Mouse (Mus musculus) forebrain, postnatal 0 days (tissue): ENCODE data around the gene Ano6. TPM values are rescaled to one million over a fixed set of nuclear protein-coding genes. Genes with fewer than 3 reads are reported as not detected.

Experiments
- ATAC-seq: fragments of 200-750 bp; cut with Nextera tagmentation; 2 replicates; pipeline ENCODE4 v1.8.0; 2017; ENCODE audit warnings: mild to moderate bottlenecking, moderate library complexity
- DNase-seq: peaks from one replicate; pipeline ENCODE4 v3.0.0-alpha.2; 2015
- H3K27ac ChIP-seq: fragments of 300-500 bp; sonication (generic); 2 replicates; pipeline ENCODE4 v1.5.1; 2014; ENCODE audit warnings: low read depth, mild to moderate bottlenecking, antibody characterized with exemption, low read length, moderate library complexity, mixed read lengths
- H3K27me3 ChIP-seq: fragments of 300-500 bp; sonication (generic); 2 replicates; pipeline ENCODE4 v1.6.1; 2014; ENCODE audit warnings: mild to moderate bottlenecking, low read length, mixed read lengths; ENCODE audit not compliant: insufficient read depth
- H3K36me3 ChIP-seq: fragments of 300-500 bp; sonication (generic); 2 replicates; pipeline ENCODE4 v1.6.1; 2014; ENCODE audit warnings: mild to moderate bottlenecking, moderate library complexity; ENCODE audit not compliant: insufficient read depth
- H3K4me1 ChIP-seq: fragments of 300-500 bp; sonication (generic); 2 replicates; pipeline ENCODE4 v1.6.1; 2014; ENCODE audit warnings: antibody characterized with exemption; ENCODE audit not compliant: insufficient read depth
- H3K4me2 ChIP-seq: fragments of 300-500 bp; sonication (generic); 2 replicates; pipeline ENCODE4 v1.6.1; 2014; ENCODE audit warnings: low read depth, mild to moderate bottlenecking, moderate library complexity
- H3K4me3 ChIP-seq: fragments of 300-500 bp; sonication (generic); 2 replicates; pipeline ENCODE4 v1.5.1; 2014; ENCODE audit warnings: low read depth, low read length, mixed read lengths
- H3K9ac ChIP-seq: fragments of 300-500 bp; sonication (generic); 2 replicates; pipeline ENCODE4 v1.6.1; 2014; ENCODE audit warnings: mild to moderate bottlenecking
- H3K9me3 ChIP-seq: fragments of 300-500 bp; sonication (generic); 2 replicates; pipeline ENCODE4 v1.6.1; 2016; ENCODE audit warnings: low read length
- CTCF ChIP-seq: sonication (generic); IDR thresholded peaks from 2 replicates; pipeline ENCODE4 v1.5.1; 2016; ENCODE audit warnings: antibody characterized with exemption, control low read depth, low read depth
- WGBS: fragments of 180-500 bp; shearing (Covaris S2); extraction: QIAGEN DNeasy Blood & Tissue Kit; methylation state at CpG from one replicate; pipeline ENCODE4 v1.1.7; 2014; 5-methylcytosine and 5-hydroxymethylcytosine counted together
- polyA plus RNA-seq: library from polyadenylated mRNA; unstranded; fragments of >200 nt; fragmentation: Nextera tagmentation; extraction: Ambion mirVana; gene quantifications from 2 replicates; pipeline ENCODE4 v1.2.1, GENCODE M21; 2015
- total RNA-seq: library from RNA; depleted of rRNA; stranded (reverse); fragments of >200 nt; gene quantifications from 2 replicates; pipeline ENCODE4 v1.2.3, GENCODE M21; 2014

The Ano6 gene
- total and polyA plus RNA-seq, 2 experiments from 2014 or later, result 17.2 to 32.6 TPM

DNA sequence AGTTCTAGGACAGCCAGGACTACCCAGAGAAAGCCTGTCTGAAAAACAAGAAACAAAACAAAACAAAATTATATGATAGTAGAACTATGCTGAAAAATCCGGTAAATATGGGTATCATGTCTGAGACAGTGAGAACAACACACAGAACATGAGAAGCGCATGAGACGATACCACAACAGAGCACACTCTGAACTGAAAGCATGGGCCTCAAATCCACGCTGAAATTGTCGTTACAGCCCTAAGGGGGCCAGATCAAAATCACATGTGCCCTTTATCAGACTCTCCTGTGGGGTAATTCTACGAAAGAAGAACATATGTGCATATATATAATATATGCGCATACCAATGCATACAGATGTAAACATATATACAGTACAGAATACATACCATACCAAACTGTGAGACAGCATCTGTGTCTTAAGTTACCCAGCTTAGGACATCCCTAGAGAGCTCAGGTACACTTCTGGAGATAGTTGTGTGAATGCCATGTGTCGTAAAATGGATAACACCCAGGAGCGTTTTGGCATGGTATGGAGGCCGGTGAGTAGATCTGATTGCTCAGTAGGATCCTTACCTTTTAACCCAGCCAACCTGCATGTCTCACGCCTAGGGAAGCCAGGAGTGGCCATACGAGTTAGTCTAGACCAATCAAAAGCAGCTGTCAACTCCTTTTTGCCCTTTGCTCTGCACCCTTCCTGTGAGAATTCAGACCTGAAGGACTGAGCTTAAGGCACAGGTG, 31.8 kb upstream of the Ano6 start:
- no peak overlapping the region for H3K27ac ChIP-seq
- no peaks in the 10 kb centered on the region for H3K27me3 ChIP-seq
- no peaks in the 10 kb centered on the region for H3K4me1 ChIP-seq
- no peak for ATAC-seq
- no peak overlapping the region for H3K9ac ChIP-seq
- WGBS, result 86% methylated on average over 12 of the region's 12 CpGs
- H3K4me3 ChIP-seq, result no peak overlapping the region
- H3K9me3 ChIP-seq, result no peaks in the 10 kb centered on the region
- no peak overlapping the region for H3K4me2 ChIP-seq
- no peak for TF ChIP-seq CTCF
- no peak for DNase-seq
- no peaks in the 10 kb centered on the region for H3K36me3 ChIP-seq

DNA sequence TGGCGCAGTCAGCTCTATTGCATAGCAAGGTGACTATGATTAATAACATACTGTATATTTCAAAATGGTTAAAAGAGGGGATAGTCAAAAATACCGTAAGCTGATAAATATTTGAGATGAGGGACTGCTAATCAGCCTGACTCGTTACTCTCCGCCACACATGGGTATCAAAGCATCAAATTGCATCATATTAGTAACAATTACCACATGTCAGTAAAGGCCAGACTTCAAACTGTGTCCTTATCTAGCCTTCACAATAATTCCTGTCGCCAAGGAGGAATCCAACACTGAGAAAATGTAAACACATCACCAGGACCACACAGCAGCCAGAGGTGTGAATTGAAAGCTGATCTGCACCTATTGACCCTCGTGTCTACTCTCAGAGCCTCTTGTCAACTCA, 30.8 kb upstream of the Ano6 start:
- Histone ChIP-seq H3K4me3 (no peak overlapping the region), H3K27ac (no peak overlapping the region), H3K27me3 (no peaks in the 10 kb centered on the region), H3K9ac (no peak overlapping the region), H3K4me1 (no peaks in the 10 kb centered on the region), H3K4me2 (no peak overlapping the region), H3K36me3 (no peaks in the 10 kb centered on the region), H3K9me3 (no peaks in the 10 kb centered on the region)
- no peak for TF ChIP-seq CTCF
- ATAC-seq (no peak), DNase-seq (no peak)
- 77% methylated on average over 6 of the region's 6 CpGs for WGBS

DNA sequence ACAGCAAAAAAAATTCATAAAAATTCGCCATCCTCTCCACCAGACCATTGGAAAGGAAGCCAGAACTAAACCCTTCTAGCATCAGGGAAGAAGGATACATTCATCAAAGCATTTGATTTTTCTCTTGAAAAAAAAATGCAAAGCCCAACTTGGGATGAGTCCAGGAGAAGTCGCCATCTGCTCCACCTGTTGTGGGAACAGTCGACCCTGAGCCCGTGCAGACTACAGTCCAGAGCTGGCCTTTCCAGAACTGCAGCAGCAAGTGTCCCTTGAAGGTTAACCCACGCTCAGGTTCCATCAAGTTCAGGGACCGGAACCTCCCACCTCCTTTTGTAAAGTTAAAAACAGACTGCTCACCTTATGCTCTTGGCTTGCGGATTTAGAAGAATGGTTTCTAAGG, 29.2 kb upstream of the Ano6 start:
- TF ChIP-seq CTCF, result no peak
- Histone ChIP-seq H3K27ac (no peak overlapping the region), H3K4me2 (no peak overlapping the region), H3K27me3 (no peaks in the 10 kb centered on the region), H3K9me3 (no peaks in the 10 kb centered on the region), H3K9ac (no peak overlapping the region), H3K36me3 (no peaks in the 10 kb centered on the region), H3K4me3 (no peak overlapping the region), H3K4me1 (no peaks in the 10 kb centered on the region)
- ATAC-seq, result no peak
- DNase-seq, result no peak
- WGBS, result 77% methylated on average over 7 of the region's 7 CpGs

DNA sequence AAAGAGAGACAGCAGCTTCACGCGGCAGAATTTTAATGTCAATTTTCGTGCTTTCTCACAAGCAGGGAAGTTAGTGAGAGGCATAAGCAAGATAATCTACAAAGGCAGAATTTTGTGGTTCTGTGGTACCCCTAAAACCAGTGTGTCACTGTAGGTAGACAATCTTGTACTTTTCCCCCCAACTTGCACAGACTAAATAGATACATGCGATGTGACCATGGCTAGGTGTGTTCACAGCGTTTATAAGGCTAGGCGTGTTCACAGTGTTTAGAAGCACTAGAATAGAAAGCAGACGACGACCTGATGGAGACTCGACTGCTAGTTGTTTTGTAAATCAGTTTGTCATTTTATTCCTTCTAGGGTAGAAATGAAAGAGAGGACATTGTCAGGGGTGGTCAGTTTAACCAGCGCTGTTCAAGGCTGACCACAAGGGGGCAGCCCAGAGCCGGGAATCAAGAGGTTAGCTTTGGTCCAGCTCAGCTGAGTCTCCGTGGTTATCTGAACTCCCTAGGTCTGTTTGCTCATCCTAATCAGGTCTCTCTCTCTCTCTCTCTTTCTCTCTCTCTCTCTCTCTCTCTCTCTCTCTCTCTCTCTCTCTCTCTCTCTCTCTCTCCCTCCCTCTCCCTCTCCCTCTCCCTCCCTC, 27.9 kb upstream of the Ano6 start:
- H3K27ac ChIP-seq, result no peak overlapping the region
- peak; percentile 80 for TF ChIP-seq CTCF
- H3K4me1 ChIP-seq, result no peaks in the 10 kb centered on the region
- no peaks in the 10 kb centered on the region for H3K27me3 ChIP-seq
- ATAC-seq (0 out of 2 replicates have a peak, but pooled peaks have one; percentile 54), DNase-seq (peak; percentile 74)
- no peak overlapping the region for H3K4me2 ChIP-seq
- H3K36me3 ChIP-seq, result no peaks in the 10 kb centered on the region
- 37% methylated on average over 12 of the region's 12 CpGs for WGBS
- no peak overlapping the region for H3K9ac ChIP-seq
- H3K9me3 ChIP-seq, result no peaks in the 10 kb centered on the region
- H3K4me3 ChIP-seq, result no peak overlapping the region

DNA sequence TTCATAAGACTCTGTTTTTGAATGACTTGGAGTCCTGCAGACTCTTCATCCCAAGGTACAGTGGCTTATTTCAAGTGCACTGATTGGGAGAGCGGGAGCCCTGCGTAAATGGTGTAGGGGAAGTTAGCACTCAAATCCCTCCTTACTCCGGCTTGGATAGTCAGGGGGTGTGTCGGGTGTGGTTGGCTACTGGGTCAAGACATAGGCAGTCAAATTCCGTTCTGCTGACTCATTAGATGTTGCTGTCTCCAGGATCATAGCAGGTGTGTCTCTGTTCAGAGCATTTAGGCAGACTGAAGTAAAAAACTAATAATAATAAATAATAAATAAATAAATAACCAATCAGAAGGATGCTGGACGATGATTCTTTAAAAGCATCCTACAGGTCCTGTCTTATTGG, 27.2 kb upstream of the Ano6 start:
- TF ChIP-seq CTCF, result no peak
- no peaks in the 10 kb centered on the region for H3K9me3 ChIP-seq
- H3K4me2 ChIP-seq, result no peak overlapping the region
- H3K9ac ChIP-seq, result no peak overlapping the region
- no peaks in the 10 kb centered on the region for H3K27me3 ChIP-seq
- no peak overlapping the region for H3K4me3 ChIP-seq
- H3K27ac ChIP-seq, result no peak overlapping the region
- H3K36me3 ChIP-seq, result no peaks in the 10 kb centered on the region
- WGBS, result 47% methylated on average over 6 of the region's 6 CpGs
- DNase-seq (no peak), ATAC-seq (no peak)
- H3K4me1 ChIP-seq, result no peaks in the 10 kb centered on the region

DNA sequence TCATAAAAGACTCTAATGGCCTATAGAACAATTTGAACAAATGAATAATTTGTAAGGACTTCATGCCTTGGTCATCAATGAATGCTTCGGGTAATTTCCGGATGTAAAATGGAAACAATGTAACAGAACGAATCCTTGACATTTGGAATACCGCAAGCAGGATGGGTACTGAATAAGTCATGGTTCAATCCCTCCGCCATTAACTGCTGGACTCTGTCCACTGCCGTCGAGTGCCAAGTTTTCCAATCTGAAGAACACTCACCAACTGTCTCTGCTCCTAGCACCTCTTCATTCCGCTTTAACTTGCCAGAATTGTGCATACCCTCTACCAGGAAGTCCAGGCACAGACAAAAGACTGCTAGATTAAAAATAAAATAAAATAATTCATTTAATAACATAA, 25.4 kb upstream of the Ano6 start:
- Histone ChIP-seq H3K4me1 (no peaks in the 10 kb centered on the region), H3K27me3 (no peaks in the 10 kb centered on the region), H3K4me2 (no peak overlapping the region), H3K9me3 (no peaks in the 10 kb centered on the region), H3K27ac (no peak overlapping the region), H3K9ac (no peak overlapping the region), H3K4me3 (no peak overlapping the region), H3K36me3 (no peaks in the 10 kb centered on the region)
- DNase-seq (no peak), ATAC-seq (no peak)
- TF ChIP-seq CTCF, result no peak
- 68% methylated on average over 8 of the region's 8 CpGs for WGBS

DNA sequence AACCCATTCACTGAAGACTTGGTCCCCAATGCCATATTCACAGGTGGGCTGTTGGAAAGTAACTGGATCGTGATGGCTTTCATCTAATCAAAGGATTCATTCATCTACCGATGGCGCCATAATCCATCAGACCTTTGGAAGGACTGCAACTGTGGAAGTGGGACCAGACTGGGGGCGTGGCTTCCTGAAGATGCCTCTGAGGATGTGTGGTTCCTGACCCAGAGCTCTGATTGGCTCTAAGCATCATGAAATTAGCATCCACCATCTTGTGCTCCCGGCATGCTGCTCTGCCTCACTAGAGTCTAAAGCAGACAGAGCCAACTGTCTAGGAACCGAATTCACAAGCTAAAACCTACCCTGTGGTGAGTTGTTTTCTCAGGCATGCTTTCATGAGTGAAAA, 24.7 kb upstream of the Ano6 start:
- no peak for ATAC-seq
- DNase-seq, result no peak
- no peak overlapping the region for H3K4me3 ChIP-seq
- no peaks in the 10 kb centered on the region for H3K36me3 ChIP-seq
- WGBS, result 84% methylated on average over 6 of the region's 6 CpGs
- no peak for TF ChIP-seq CTCF
- H3K4me1 ChIP-seq, result no peaks in the 10 kb centered on the region
- H3K27ac ChIP-seq, result no peak overlapping the region
- no peak overlapping the region for H3K9ac ChIP-seq
- no peaks in the 10 kb centered on the region for H3K9me3 ChIP-seq
- no peak overlapping the region for H3K4me2 ChIP-seq
- no peaks in the 10 kb centered on the region for H3K27me3 ChIP-seq
